Mouse (Mus musculus) lung, embryonic 16.5 days (tissue): ENCODE measurements around the gene Fgd2. TPM values are rescaled to one million over a fixed set of nuclear protein-coding genes. Genes with fewer than 3 reads are reported as not detected.
A peak's percentile ranks its signal among the peaks of the same experiment; 100 is the strongest.

Experiments
- ATAC-seq: fragments of 200-750 bp; cut with Nextera tagmentation; 2 replicates; pipeline ENCODE4 v1.8.0; 2017; ENCODE audit warnings: low read depth, mild to moderate bottlenecking, moderate library complexity
- H3K27ac ChIP-seq: fragments of 300-500 bp; sonication (generic); 2 replicates; pipeline ENCODE4 v1.5.1; 2014; ENCODE audit warnings: mild to moderate bottlenecking, control low read depth, low read length
- H3K27me3 ChIP-seq: fragments of 300-500 bp; sonication (generic); 2 replicates; pipeline ENCODE4 v1.6.1; 2014; ENCODE audit warnings: low read depth, low read length, mixed read lengths; ENCODE audit not compliant: control insufficient read depth, insufficient read depth
- H3K36me3 ChIP-seq: fragments of 300-500 bp; sonication (generic); 2 replicates; pipeline ENCODE4 v1.6.1; 2014; ENCODE audit warnings: low read length; ENCODE audit not compliant: control insufficient read depth, insufficient read depth
- H3K4me1 ChIP-seq: fragments of 300-500 bp; sonication (generic); replicated peaks from 2 replicates; pipeline ENCODE4 v1.6.1; 2014; ENCODE audit warnings: low read length, mixed read lengths; ENCODE audit not compliant: control insufficient read depth, insufficient read depth
- H3K4me2 ChIP-seq: fragments of 300-500 bp; sonication (generic); 2 replicates; pipeline ENCODE4 v1.6.1; 2014; ENCODE audit warnings: low read depth, low read length, control low read depth
- H3K4me3 ChIP-seq: fragments of 300-500 bp; sonication (generic); 2 replicates; pipeline ENCODE4 v1.5.1; 2014; ENCODE audit warnings: mild to moderate bottlenecking, low read length, control low read depth
- H3K9ac ChIP-seq: fragments of 300-500 bp; sonication (generic); 2 replicates; pipeline ENCODE4 v1.6.1; 2014; ENCODE audit warnings: low read length, control low read depth
- H3K9me3 ChIP-seq: fragments of 300-500 bp; sonication (generic); 2 replicates; pipeline ENCODE4 v1.6.1; 2016; ENCODE audit warnings: low read length; ENCODE audit not compliant: control insufficient read depth
- WGBS: fragments of 180-500 bp; shearing (Covaris S2); extraction: QIAGEN DNeasy Blood & Tissue Kit; methylation state at CpG from one replicate; pipeline ENCODE4 v1.1.7; 2014; 5-methylcytosine and 5-hydroxymethylcytosine counted together
- polyA plus RNA-seq: library from polyadenylated mRNA; unstranded; fragments of >200 nt; fragmentation: Nextera tagmentation; extraction: Ambion mirVana; gene quantifications from 2 replicates; pipeline ENCODE4 v1.2.1, GENCODE M21; 2015

Gene Fgd2
- polyA plus RNA-seq, 1 experiment from 2014 or later: 21.7 TPM

DNA sequence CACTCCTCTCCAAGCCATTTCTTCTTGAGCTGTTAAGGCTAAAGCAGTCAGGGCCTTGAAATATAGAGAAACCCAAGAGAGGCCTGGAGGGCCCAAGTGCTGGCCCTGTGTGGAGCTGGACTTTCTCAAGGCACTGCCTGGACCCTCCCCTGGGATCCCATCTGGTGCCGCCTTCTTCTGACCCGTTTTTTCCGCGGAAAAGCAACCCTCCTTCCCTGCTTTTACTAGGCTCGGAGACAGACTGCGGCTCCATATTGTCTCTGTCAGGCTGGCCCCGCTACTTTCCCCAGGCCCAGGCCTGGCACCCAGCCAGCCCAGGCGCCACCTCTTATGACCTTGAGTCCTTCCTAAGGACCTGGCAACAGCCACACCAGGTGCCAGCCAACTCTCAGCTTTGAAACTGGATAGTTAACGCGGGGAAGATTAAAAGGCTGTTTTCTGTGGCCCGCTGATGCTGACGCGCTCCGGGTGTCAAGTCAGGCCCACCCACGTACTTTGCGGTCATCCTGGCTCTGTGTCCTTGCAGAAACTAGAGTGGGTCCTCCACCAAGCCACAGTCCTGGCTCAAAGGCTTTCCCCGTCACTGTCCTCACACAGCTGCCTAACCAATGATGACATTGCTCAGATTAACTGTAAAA, 4.8 kb upstream of the Fgd2 start:
- peak overlapping the region; percentile 95 for H3K27ac ChIP-seq
- H3K4me1 ChIP-seq: peaks cover 23% of the 10 kb centered on the region
- peak overlapping the region; percentile 35 for H3K4me3 ChIP-seq
- WGBS: 4% methylated on average over 17 of the region's 17 CpGs
- ATAC-seq: peak; percentile 81
- H3K36me3 ChIP-seq: no peaks in the 10 kb centered on the region
- no peaks in the 10 kb centered on the region for H3K9me3 ChIP-seq
- H3K9ac ChIP-seq: peak overlapping the region; percentile 66
- H3K4me2 ChIP-seq: peak overlapping the region; percentile 52
- H3K27me3 ChIP-seq: no peaks in the 10 kb centered on the region

DNA sequence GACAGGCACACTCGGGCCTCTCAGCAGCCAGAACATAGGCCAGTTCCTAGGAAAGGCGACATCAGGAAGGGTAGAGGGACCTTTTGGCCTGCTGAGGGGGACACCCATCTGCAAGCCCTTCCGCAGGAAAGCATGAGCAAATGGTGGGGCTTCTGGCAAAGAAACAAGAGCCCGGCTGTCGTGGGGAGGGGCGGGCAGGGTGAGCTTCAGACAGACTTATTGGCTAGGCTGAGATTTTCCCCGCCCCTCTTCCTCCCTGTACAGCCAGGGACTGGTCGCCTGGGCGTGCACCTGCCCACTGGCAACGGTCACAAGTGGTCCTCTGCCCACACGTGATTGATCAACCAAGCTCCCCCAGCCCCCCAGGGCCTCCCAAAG, 4.2 kb upstream of the Fgd2 start:
- ATAC-seq: peak; percentile 87
- Histone ChIP-seq H3K9me3 (no peaks in the 10 kb centered on the region), H3K36me3 (no peaks in the 10 kb centered on the region), H3K4me2 (peak overlapping the region; percentile 52), H3K4me3 (peak overlapping the region; percentile 35), H3K4me1 (peaks cover 24% of the 10 kb centered on the region), H3K27me3 (no peaks in the 10 kb centered on the region), H3K27ac (peak overlapping the region; percentile 95), H3K9ac (peak overlapping the region; percentile 66)
- WGBS: 0% methylated on average over 10 of the region's 11 CpGs

DNA sequence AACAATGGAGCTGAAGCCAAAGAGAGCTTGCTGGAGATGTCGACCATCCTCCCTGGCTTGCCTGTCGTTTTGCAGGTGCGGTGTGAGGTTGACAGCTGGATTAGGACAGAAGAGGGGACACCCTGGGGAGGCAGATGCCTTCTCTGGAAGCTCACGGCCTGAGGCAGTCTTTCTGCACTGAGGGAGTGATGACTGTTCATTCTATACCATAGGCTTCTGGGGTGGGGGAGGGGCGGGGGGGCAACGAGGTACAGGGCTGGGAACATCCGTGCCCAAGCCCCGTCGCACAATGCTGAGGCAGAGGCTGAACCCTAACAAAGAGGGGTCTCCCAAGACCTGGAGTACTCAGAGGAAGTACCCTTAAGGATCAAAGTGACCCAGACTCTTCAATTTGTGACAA, 3.8 kb upstream of the Fgd2 start:
- Histone ChIP-seq H3K4me2 (peak overlapping the region; percentile 52), H3K27ac (peak overlapping the region; percentile 95), H3K4me1 (peaks cover 24% of the 10 kb centered on the region), H3K4me3 (peak overlapping the region; percentile 35), H3K9me3 (no peaks in the 10 kb centered on the region), H3K9ac (peak overlapping the region; percentile 66), H3K36me3 (no peaks in the 10 kb centered on the region), H3K27me3 (no peaks in the 10 kb centered on the region)
- WGBS: 9% methylated on average over 9 of the region's 9 CpGs
- no peak for ATAC-seq

DNA sequence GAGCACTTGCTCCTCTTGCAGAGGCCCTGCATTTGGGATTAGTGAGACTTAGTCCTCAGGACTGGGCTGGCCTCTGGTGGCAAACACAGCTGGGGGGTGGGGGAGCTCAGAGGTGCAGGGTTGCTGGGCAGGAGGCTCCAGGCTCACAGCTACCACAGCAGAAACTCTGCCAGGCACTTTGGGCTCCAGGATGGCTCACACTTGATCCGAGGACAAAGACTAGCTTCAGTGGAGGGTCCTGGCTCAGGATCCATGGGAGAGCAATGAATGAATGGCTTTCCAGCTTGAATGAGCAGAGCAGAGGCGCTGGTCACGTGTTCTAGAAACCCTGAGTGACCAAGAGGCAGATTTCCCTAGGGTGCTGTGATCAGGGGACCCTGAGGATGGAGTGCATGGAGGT, 1.8 kb upstream of the Fgd2 start:
- Histone ChIP-seq H3K4me2 (no peak overlapping the region), H3K27ac (no peak overlapping the region), H3K9ac (no peak overlapping the region), H3K4me3 (no peak overlapping the region), H3K4me1 (peaks cover 24% of the 10 kb centered on the region), H3K27me3 (no peaks in the 10 kb centered on the region), H3K36me3 (no peaks in the 10 kb centered on the region), H3K9me3 (no peaks in the 10 kb centered on the region)
- no peak for ATAC-seq
- 58% methylated on average over 3 of the region's 3 CpGs for WGBS

DNA sequence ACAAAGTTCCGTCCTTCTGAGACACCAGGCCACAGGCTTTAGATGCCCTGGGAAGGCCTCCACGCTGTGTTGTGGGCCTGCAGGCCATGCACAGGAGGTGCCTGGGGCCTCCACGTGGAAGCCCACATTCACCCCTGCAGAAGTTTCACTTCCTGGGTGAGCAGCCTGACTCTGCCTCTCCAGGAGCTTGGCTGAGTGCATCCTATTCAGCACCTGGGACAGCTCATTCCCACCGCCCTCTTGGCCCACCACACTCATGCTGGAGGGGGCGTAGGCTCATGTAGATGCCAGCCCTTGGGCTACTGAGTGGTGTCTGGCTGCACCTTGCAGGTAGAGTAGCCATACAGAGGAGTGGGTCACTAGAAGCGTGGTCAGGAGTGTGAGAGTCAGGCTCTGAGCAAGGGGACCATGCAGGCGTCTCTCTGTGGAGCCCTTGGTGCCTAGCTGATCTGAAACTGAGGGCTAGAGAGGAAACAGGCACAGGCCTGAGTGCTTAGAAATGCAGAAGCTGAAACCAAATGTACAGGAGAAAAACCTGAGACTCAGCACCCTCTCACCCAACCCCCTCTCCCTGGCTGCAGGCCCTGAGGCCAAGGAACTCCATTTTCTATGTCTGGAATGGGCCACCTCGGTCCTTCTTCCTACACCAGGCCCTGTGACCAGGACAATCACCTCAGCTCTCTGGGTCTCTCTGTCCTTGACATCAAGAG, 1.4 kb downstream of the Fgd2 start:
- Histone ChIP-seq H3K4me2 (no peak overlapping the region), H3K27ac (no peak overlapping the region), H3K36me3 (no peaks in the 10 kb centered on the region), H3K27me3 (no peaks in the 10 kb centered on the region), H3K4me3 (no peak overlapping the region), H3K9me3 (no peaks in the 10 kb centered on the region), H3K9ac (no peak overlapping the region), H3K4me1 (peaks cover 5% of the 10 kb centered on the region; the same call in 1 of the 2 replicates)
- 52% methylated on average over 8 of the region's 8 CpGs for WGBS
- ATAC-seq: no peak

DNA sequence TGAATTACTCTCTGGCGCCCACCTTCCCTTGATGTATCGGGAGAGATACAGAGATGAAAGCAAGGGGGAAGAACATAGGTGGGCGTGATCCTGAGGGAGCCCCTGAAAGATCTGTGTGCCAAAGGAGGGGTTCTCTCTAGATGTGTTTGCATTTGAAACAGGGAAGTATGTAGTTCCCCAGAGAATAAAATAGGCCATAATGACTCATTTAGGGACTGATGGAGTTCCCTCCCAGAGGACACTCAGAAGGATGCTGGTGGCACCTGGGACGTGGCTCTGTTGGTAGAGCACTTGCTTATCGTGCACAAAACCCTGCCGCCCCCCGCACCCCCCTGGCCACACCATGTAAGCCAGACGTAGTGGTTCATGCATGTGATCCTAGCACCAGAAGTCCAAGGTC, 2.4 kb downstream of the Fgd2 start:
- no peak overlapping the region for H3K9ac ChIP-seq
- no peak overlapping the region for H3K27ac ChIP-seq
- no peak for ATAC-seq
- no peak overlapping the region for H3K4me3 ChIP-seq
- 71% methylated on average over 8 of the region's 8 CpGs for WGBS
- no peaks in the 10 kb centered on the region for H3K9me3 ChIP-seq
- H3K4me1 ChIP-seq: 0 out of 2 replicates have a peak, but pooled peaks cover 5% of the 10 kb centered on the region
- H3K4me2 ChIP-seq: no peak overlapping the region
- H3K36me3 ChIP-seq: no peaks in the 10 kb centered on the region
- H3K27me3 ChIP-seq: no peaks in the 10 kb centered on the region

DNA sequence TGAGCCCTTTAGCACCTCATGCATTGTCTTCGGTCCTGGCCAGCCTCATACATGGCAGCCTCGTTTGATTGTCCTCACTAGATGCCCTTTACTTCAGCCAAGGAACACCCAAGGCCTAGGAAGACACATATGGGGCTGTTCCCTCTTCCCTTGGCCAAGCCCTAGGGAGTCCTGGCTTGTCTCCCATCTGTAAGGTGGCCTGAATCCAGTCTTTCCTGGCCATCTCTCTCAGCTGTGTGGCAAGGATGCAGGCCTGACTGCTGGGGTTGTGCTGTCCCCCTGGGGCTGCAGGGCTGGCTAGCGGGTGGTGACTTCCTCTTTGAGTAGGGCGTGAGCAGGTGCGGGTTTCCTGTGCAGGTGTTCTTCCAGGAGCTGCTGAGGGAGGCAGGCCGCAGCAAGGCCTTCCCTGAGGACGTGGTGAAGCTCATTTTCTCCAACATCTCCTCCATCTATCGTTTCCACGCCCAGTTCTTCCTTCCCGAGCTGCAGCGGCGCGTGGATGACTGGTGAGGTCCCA, 4.4 kb downstream of the Fgd2 start:
- Histone ChIP-seq H3K4me2 (no peak overlapping the region), H3K4me3 (no peak overlapping the region), H3K27ac (no peak overlapping the region), H3K9ac (no peak overlapping the region), H3K27me3 (no peaks in the 10 kb centered on the region), H3K9me3 (no peaks in the 10 kb centered on the region), H3K36me3 (no peaks in the 10 kb centered on the region), H3K4me1 (0 out of 2 replicates have a peak, but pooled peaks cover 5% of the 10 kb centered on the region)
- no peak for ATAC-seq
- WGBS: 81% methylated on average over 13 of the region's 13 CpGs

DNA sequence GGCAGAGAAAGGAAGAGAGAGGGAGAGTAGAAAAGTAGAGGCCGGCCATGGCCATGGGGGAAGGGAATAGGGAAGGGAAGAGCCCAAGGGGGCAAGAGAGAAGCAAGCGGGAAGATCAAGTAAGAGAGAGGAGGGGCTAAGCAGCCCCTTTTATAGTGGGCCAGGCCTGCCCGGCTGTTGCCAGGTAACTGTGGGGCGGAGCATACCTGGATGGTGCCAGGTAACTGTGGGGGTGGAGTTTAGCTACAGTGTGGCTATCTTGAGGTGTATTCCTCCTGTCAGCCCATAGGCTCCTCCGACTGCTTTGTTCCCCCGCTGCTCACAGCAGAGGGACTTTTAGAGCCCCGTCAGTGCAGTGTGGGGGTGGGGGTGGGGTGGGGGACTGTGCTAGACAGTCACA, 8.0 kb downstream of the Fgd2 start:
- Histone ChIP-seq H3K27ac (no peak overlapping the region), H3K9me3 (no peaks in the 10 kb centered on the region), H3K36me3 (no peaks in the 10 kb centered on the region), H3K4me1 (no peaks in the 10 kb centered on the region), H3K9ac (peak overlapping the region; percentile 3; the same call in 1 of the 2 replicates), H3K4me2 (peak overlapping the region; percentile 52), H3K27me3 (no peaks in the 10 kb centered on the region), H3K4me3 (peak overlapping the region; percentile 38)
- WGBS: 11% methylated on average over 7 of the region's 7 CpGs
- ATAC-seq: peak; percentile 73

DNA sequence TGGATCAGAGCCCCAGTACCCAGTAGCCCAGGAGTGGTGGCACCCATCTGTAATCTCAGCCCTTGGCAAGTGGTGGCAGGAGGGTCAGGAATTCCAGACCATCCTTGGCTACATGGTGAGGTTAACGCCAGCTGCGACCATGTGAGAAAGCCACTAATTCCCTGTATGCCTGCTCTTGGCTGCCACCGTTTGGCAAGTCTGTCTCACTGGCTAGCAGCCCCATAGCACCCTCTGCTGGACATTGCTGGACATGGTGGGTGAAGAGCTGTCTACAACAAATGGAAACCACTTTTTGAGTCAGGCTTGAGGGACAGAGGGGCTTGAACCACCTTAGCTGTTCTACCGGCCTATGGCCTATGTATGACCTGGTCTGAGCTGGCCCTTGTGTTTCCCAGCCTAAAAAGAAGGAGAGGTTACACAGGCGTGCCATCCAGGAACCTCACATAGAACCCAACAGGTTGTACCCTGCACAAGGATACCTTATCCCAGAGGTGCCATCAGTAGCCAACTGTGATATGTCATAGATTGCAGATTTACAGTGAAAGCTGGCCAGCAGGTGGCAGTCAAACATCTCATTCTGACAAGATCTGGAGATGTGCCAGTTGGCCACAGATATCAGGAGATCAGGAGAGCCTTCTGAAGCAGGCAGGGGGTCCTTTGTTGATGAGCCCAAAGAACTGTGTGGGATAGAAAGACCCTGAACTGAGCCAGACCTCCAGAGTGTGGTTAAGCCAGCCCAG, 10.4 kb downstream of the Fgd2 start:
- Histone ChIP-seq H3K9ac (no peak overlapping the region), H3K27ac (no peak overlapping the region), H3K36me3 (no peaks in the 10 kb centered on the region), H3K9me3 (no peaks in the 10 kb centered on the region), H3K4me2 (no peak overlapping the region), H3K27me3 (no peaks in the 10 kb centered on the region), H3K4me1 (no peaks in the 10 kb centered on the region), H3K4me3 (no peak overlapping the region)
- WGBS: 7% methylated on average over 5 of the region's 5 CpGs
- ATAC-seq: peak; percentile 55
